Mouse (Mus musculus): ENCODE data around the gene Zfp84. TPM values are rescaled to one million over a fixed set of nuclear protein-coding genes. Genes with fewer than 3 reads are reported as not detected.
"Not testable (repeated sequence)": the region's sequence is repeated elsewhere in the genome, so short reads cannot be mapped to it uniquely, and the experiment has no call there.

Zfp84 gene
- 8.7 and 8.8 TPM in 2 replicates for polyA plus RNA-seq (2014; fragmentation: Nextera tagmentation; extraction: Ambion mirVana)

GRCm38 (mm10) chr7:29768090-29768900, at the start of gene Zfp84:
Gene Zfp84, plus strand, starts transcription at chr7:29768552.
- ATAC-seq (replicated peaks; ENCODE audit: insufficient number of reproducible peaks, low FRiP score, low TSS enrichment) = peak; percentile 90

GRCm38 (mm10) chr7:29725461-29726142, 42.8 kb upstream of the Zfp84 start:
- H3K9ac ChIP-seq (ENCODE audit: low read depth, low read length); H3K36me3 ChIP-seq (ENCODE audit: control insufficient read depth, insufficient read depth, low read length); H3K4me3 ChIP-seq (ENCODE audit: low read depth, low read length); H3K27me3 ChIP-seq (ENCODE audit: control insufficient read depth, insufficient read depth, low read length); H3K4me1 ChIP-seq (ENCODE audit: control insufficient read depth, insufficient read depth, low read length); H3K27ac ChIP-seq (ENCODE audit: low read depth, low read length); H3K9me3 ChIP-seq (replicated peaks; ENCODE audit: control insufficient read depth, low read length): not testable (repeated sequence)
- 18% methylated on average over 16 of the region's 17 CpGs for WGBS (ENCODE audit: insufficient replicate concordance)
- ATAC-seq (replicated peaks; ENCODE audit: insufficient number of reproducible peaks, low FRiP score, low TSS enrichment) = 0 out of 2 replicates have a peak, but pooled peaks have one; percentile 39
- H3K4me2 ChIP-seq = peak overlapping the region; percentile 1

More at GRCm38 (mm10) chr7:29768090-29768900, at the start of gene Zfp84:
- H3K4me2 ChIP-seq = peak within 1 kb of the TSS; percentile 88
- H3K9ac ChIP-seq (ENCODE audit: low read depth, low read length) = peak within 1 kb of the TSS; percentile 85
- peak within 1 kb of the TSS; percentile 80 for H3K4me3 ChIP-seq (ENCODE audit: low read depth, low read length)
- H3K36me3 ChIP-seq (ENCODE audit: control insufficient read depth, insufficient read depth, low read length) = peaks cover 6% of the 10 kb centered on the region; the same call in 1 of the 2 replicates
- WGBS (ENCODE audit: insufficient replicate concordance) = under 1% methylated on average over 32 of the region's 32 CpGs
- H3K4me1 ChIP-seq (ENCODE audit: control insufficient read depth, insufficient read depth, low read length) = no peaks in the 10 kb centered on the region; the same call in none of the 2 replicates
- no peaks in the 10 kb centered on the region for H3K27me3 ChIP-seq (ENCODE audit: control insufficient read depth, insufficient read depth, low read length)
- no peaks in the 10 kb centered on the region for H3K9me3 ChIP-seq (replicated peaks; ENCODE audit: control insufficient read depth, low read length)
- peak within 1 kb of the TSS; percentile 87 for H3K27ac ChIP-seq (ENCODE audit: low read depth, low read length)

- H3K27me3 ChIP-seq (ENCODE audit: control insufficient read depth, insufficient read depth, low read length) = not testable (repeated sequence)
These were observed 41.5 kb upstream of the Zfp84 start, which contains the start of gene Catsperg2 for GRCm38 (mm10) chr7:29726860-29727259. Gene Catsperg2, minus strand, starts transcription at chr7:29727032.

GRCm38 (mm10) chr7:29728055-29728454, 40.3 kb upstream of the Zfp84 start:
- Histone ChIP-seq H3K4me3 (ENCODE audit: low read depth, low read length) (no peak overlapping the region), H3K4me2 (no peak overlapping the region), H3K27ac (ENCODE audit: low read depth, low read length) (no peak overlapping the region), H3K36me3 (ENCODE audit: control insufficient read depth, insufficient read depth, low read length) (no peaks in the 10 kb centered on the region), H3K9ac (ENCODE audit: low read depth, low read length) (no peak overlapping the region), H3K9me3 (replicated peaks; ENCODE audit: control insufficient read depth, low read length) (0 out of 2 replicates have a peak, but pooled peaks cover 4% of the 10 kb centered on the region), H3K4me1 (ENCODE audit: control insufficient read depth, insufficient read depth, low read length) (no peaks in the 10 kb centered on the region), H3K27me3 (ENCODE audit: control insufficient read depth, insufficient read depth, low read length) (no peaks in the 10 kb centered on the region)
- no peak for ATAC-seq (replicated peaks; ENCODE audit: insufficient number of reproducible peaks, low FRiP score, low TSS enrichment)
- 70% methylated on average over 2 of the region's 2 CpGs for WGBS (ENCODE audit: insufficient replicate concordance)

More at GRCm38 (mm10) chr7:29726860-29727259, 41.5 kb upstream of the Zfp84 start, which contains the start of gene Catsperg2:
- not testable (repeated sequence) for ATAC-seq (replicated peaks; ENCODE audit: insufficient number of reproducible peaks, low FRiP score, low TSS enrichment); H3K4me3 ChIP-seq (ENCODE audit: low read depth, low read length); H3K27ac ChIP-seq (ENCODE audit: low read depth, low read length); H3K9me3 ChIP-seq (replicated peaks; ENCODE audit: control insufficient read depth, low read length); H3K9ac ChIP-seq (ENCODE audit: low read depth, low read length); H3K36me3 ChIP-seq (ENCODE audit: control insufficient read depth, insufficient read depth, low read length); H3K4me1 ChIP-seq (ENCODE audit: control insufficient read depth, insufficient read depth, low read length)
- H3K4me2 ChIP-seq = peak within 1 kb of the TSS; percentile 1
- WGBS (ENCODE audit: insufficient replicate concordance) = 57% methylated on average over 11 of the region's 11 CpGs

GRCm38 (mm10) chr7:29742258-29742657, 26.1 kb upstream of the Zfp84 start:
- Histone ChIP-seq H3K4me2 (no peak overlapping the region), H3K36me3 (ENCODE audit: control insufficient read depth, insufficient read depth, low read length) (no peaks in the 10 kb centered on the region), H3K27me3 (ENCODE audit: control insufficient read depth, insufficient read depth, low read length) (no peaks in the 10 kb centered on the region), H3K4me3 (ENCODE audit: low read depth, low read length) (no peak overlapping the region), H3K9me3 (replicated peaks; ENCODE audit: control insufficient read depth, low read length) (no peaks in the 10 kb centered on the region), H3K9ac (ENCODE audit: low read depth, low read length) (no peak overlapping the region), H3K27ac (ENCODE audit: low read depth, low read length) (no peak overlapping the region), H3K4me1 (ENCODE audit: control insufficient read depth, insufficient read depth, low read length) (no peaks in the 10 kb centered on the region)
- no peak for ATAC-seq (replicated peaks; ENCODE audit: insufficient number of reproducible peaks, low FRiP score, low TSS enrichment)
- WGBS (ENCODE audit: insufficient replicate concordance) = 73% methylated on average over 3 of the region's 3 CpGs

- no peaks in the 10 kb centered on the region for H3K4me1 ChIP-seq (ENCODE audit: control insufficient read depth, insufficient read depth, low read length)
- WGBS (ENCODE audit: insufficient replicate concordance) = 84% methylated on average over 5 of the region's 5 CpGs
- H3K4me2 ChIP-seq = no peak overlapping the region
- no peak for ATAC-seq (replicated peaks; ENCODE audit: insufficient number of reproducible peaks, low FRiP score, low TSS enrichment)
- H3K36me3 ChIP-seq (ENCODE audit: control insufficient read depth, insufficient read depth, low read length) = no peaks in the 10 kb centered on the region
- H3K27ac ChIP-seq (ENCODE audit: low read depth, low read length) = no peak overlapping the region
- no peak overlapping the region for H3K9ac ChIP-seq (ENCODE audit: low read depth, low read length)
- H3K9me3 ChIP-seq (replicated peaks; ENCODE audit: control insufficient read depth, low read length) = no peaks in the 10 kb centered on the region
- no peaks in the 10 kb centered on the region for H3K27me3 ChIP-seq (ENCODE audit: control insufficient read depth, insufficient read depth, low read length)
- H3K4me3 ChIP-seq (ENCODE audit: low read depth, low read length) = no peak overlapping the region
These were observed 7.9 kb upstream of the Zfp84 start for GRCm38 (mm10) chr7:29760476-29760875.

- H3K9ac ChIP-seq (ENCODE audit: low read depth, low read length) = no peak overlapping the region
- no peak overlapping the region for H3K4me2 ChIP-seq
- H3K4me1 ChIP-seq (ENCODE audit: control insufficient read depth, insufficient read depth, low read length) = no peaks in the 10 kb centered on the region; the same call in none of the 2 replicates
- no peak overlapping the region for H3K4me3 ChIP-seq (ENCODE audit: low read depth, low read length)
- no peak overlapping the region for H3K27ac ChIP-seq (ENCODE audit: low read depth, low read length)
- no peak for ATAC-seq (replicated peaks; ENCODE audit: insufficient number of reproducible peaks, low FRiP score, low TSS enrichment)
- H3K9me3 ChIP-seq (replicated peaks; ENCODE audit: control insufficient read depth, low read length) = no peaks in the 10 kb centered on the region
- H3K27me3 ChIP-seq (ENCODE audit: control insufficient read depth, insufficient read depth, low read length) = no peaks in the 10 kb centered on the region
- WGBS (ENCODE audit: insufficient replicate concordance) = 71% methylated on average over 7 of the region's 7 CpGs
- H3K36me3 ChIP-seq (ENCODE audit: control insufficient read depth, insufficient read depth, low read length) = no peaks in the 10 kb centered on the region
These were observed 3.6 kb upstream of the Zfp84 start for GRCm38 (mm10) chr7:29764702-29765101.

- Histone ChIP-seq H3K27me3 (ENCODE audit: control insufficient read depth, insufficient read depth, low read length) (no peaks in the 10 kb centered on the region), H3K4me1 (ENCODE audit: control insufficient read depth, insufficient read depth, low read length) (no peaks in the 10 kb centered on the region; the same call in none of the 2 replicates), H3K9me3 (replicated peaks; ENCODE audit: control insufficient read depth, low read length) (no peaks in the 10 kb centered on the region), H3K9ac (ENCODE audit: low read depth, low read length) (peak overlapping the region; percentile 75), H3K4me3 (ENCODE audit: low read depth, low read length) (peak overlapping the region; percentile 80), H3K27ac (ENCODE audit: low read depth, low read length) (no peak overlapping the region), H3K4me2 (peak overlapping the region; percentile 88), H3K36me3 (ENCODE audit: control insufficient read depth, insufficient read depth, low read length) (0 out of 2 replicates have a peak, but pooled peaks cover 3% of the 10 kb centered on the region)
- ATAC-seq (replicated peaks; ENCODE audit: insufficient number of reproducible peaks, low FRiP score, low TSS enrichment) = 0 out of 2 replicates have a peak, but pooled peaks have one; percentile 20
- under 1% methylated on average over 15 of the region's 15 CpGs for WGBS (ENCODE audit: insufficient replicate concordance)
These were observed 1.2 kb upstream of the Zfp84 start for GRCm38 (mm10) chr7:29767058-29767686.

All from heart, embryonic 11.5 days (tissue).